Mouse (Mus musculus) ovary, postnatal 14 days (tissue): Measurements from ENCODE around the gene Rsrp1.
A peak's percentile ranks its signal among the peaks of the same experiment; 100 is the strongest.
"Not testable (repeated sequence)": the region's sequence is repeated elsewhere in the genome, so short reads cannot be mapped to it uniquely, and the experiment has no call there.

Experiments used
- DNase-seq: peaks from one replicate; pipeline ENCODE4 v3.0.0; 2022; ENCODE audit warnings: low spot score

Rsrp1 gene

GRCm38 (mm10) chr4:134923258-134924018 is at the start of gene Rsrp1:
Rsrp1 (plus strand) TSS chr4:134923592.
- DNase-seq, result peak; percentile 95

- DNase-seq, result no peak
These were observed 47.2 kb upstream of the Rsrp1 start for GRCm38 (mm10) chr4:134876171-134876570.

GRCm38 (mm10) chr4:134879410-134879981 is 43.9 kb upstream of the Rsrp1 start:
- DNase-seq, result peak; percentile 61

- no peak for DNase-seq
These were observed 43.4 kb upstream of the Rsrp1 start for GRCm38 (mm10) chr4:134880041-134880440.

- no peak for DNase-seq
These were observed 40.1 kb upstream of the Rsrp1 start for GRCm38 (mm10) chr4:134883266-134883665.

- no peak for DNase-seq
These were observed 39.6 kb upstream of the Rsrp1 start for GRCm38 (mm10) chr4:134883808-134884207.

- DNase-seq, result no peak
These were observed 39.0 kb upstream of the Rsrp1 start for GRCm38 (mm10) chr4:134884364-134884763.

GRCm38 (mm10) chr4:134892096-134892495 is 31.3 kb upstream of the Rsrp1 start:
- DNase-seq, result peak; percentile 54

- DNase-seq, result no peak
These were observed 26.1 kb upstream of the Rsrp1 start for GRCm38 (mm10) chr4:134897256-134897655.

GRCm38 (mm10) chr4:134901126-134901525 is 22.3 kb upstream of the Rsrp1 start:
- no peak for DNase-seq

GRCm38 (mm10) chr4:134903046-134903445 is 20.3 kb upstream of the Rsrp1 start:
- no peak for DNase-seq

GRCm38 (mm10) chr4:134911406-134911805 is 12.0 kb upstream of the Rsrp1 start:
- DNase-seq, result not testable (repeated sequence)

GRCm38 (mm10) chr4:134913413-134913812 is 10.0 kb upstream of the Rsrp1 start:
- DNase-seq, result peak; percentile 48

- no peak for DNase-seq
These were observed 9.1 kb upstream of the Rsrp1 start for GRCm38 (mm10) chr4:134914122-134914863.

GRCm38 (mm10) chr4:134914864-134915209 is 8.6 kb upstream of the Rsrp1 start, which contains the start of gene Tmem50a:
Tmem50a (minus strand) TSS chr4:134915024.
- peak; percentile 84 for DNase-seq

GRCm38 (mm10) chr4:134915223-134916050 is 8.0 kb upstream of the Rsrp1 start:
- no peak for DNase-seq

- DNase-seq, result no peak
These were observed 6.2 kb upstream of the Rsrp1 start for GRCm38 (mm10) chr4:134917194-134917593.

GRCm38 (mm10) chr4:134918381-134918780 is 5.0 kb upstream of the Rsrp1 start:
- DNase-seq, result peak; percentile 36

- DNase-seq, result no peak
These were observed 3.5 kb upstream of the Rsrp1 start for GRCm38 (mm10) chr4:134919733-134920540.

GRCm38 (mm10) chr4:134920631-134921030 is 2.8 kb upstream of the Rsrp1 start:
- DNase-seq, result no peak

GRCm38 (mm10) chr4:134921703-134922102 is 1.7 kb upstream of the Rsrp1 start:
- DNase-seq, result no peak
